8 mouse cellular contexts compared by ENCODE assay signal in genomic region chr12:4592025-4592424, GRCm38 (mm10). TPM values are rescaled to one million over a fixed set of nuclear protein-coding genes. Genes with fewer than 3 reads are reported as not detected.
DNase-seq lines count a peak whose midpoint lies in the region; ATAC-seq and TF ChIP-seq lines count a peak whose summit lies in the region.

No protein-coding gene starts in this region.

- WGBS in lung, embryonic 14.5 days = 50% methylated on average over 6 of the region's 6 CpGs
- 75% methylated on average over 6 of the region's 6 CpGs for WGBS in neural tube, embryonic 12.5 days
- 76% methylated on average over 6 of the region's 6 CpGs for WGBS in cerebellum, adult 2 months

- TF ChIP-seq POLR2A in cerebellum, adult 2 months (IDR thresholded peaks at IDR 0.05; ENCODE audit: borderline replicate concordance, insufficient read depth, low read length) = no peak

- peak; percentile 9 for DNase-seq in lung, embryonic 14.5 days
- DNase-seq in lung, postnatal 10 days = no peak
- no peak for DNase-seq in kidney, postnatal 14 days
- DNase-seq in urinary bladder, postnatal 36 days (ENCODE audit: low spot score in 2 of 2) = no peak
- DNase-seq in cerebellum, adult 2 months = no peak

- no peaks in the 10 kb centered on the region for H3K9me3 ChIP-seq in lung, embryonic 14.5 days (ENCODE audit: low read depth, low read length)
- H3K9me3 ChIP-seq in neural tube, embryonic 12.5 days = no peaks in the 10 kb centered on the region

- H3K27me3 ChIP-seq in lung, embryonic 14.5 days (ENCODE audit: insufficient read depth, low read length) = no peaks in the 10 kb centered on the region
- no peaks in the 10 kb centered on the region for H3K27me3 ChIP-seq in neural tube, embryonic 12.5 days (replicated peaks)
- no peaks in the 10 kb centered on the region for H3K27me3 ChIP-seq in cerebellum, adult 2 months (ENCODE audit: control insufficient read depth, insufficient read depth, low read length)

- H3K4me1 ChIP-seq in lung, embryonic 14.5 days (ENCODE audit: insufficient read depth) = peaks cover 4% of the 10 kb centered on the region
- no peaks in the 10 kb centered on the region for H3K4me1 ChIP-seq in brown adipose tissue, adult 24 weeks (ENCODE audit: control insufficient read depth, insufficient read depth, insufficient read length, low read length)
- H3K4me1 ChIP-seq in neural tube, embryonic 12.5 days = peaks cover 10% of the 10 kb centered on the region
- H3K4me1 ChIP-seq in cerebellum, adult 2 months (ENCODE audit: control insufficient read depth, insufficient read depth, low read length) = no peaks in the 10 kb centered on the region

- H3K9ac ChIP-seq in lung, embryonic 14.5 days = peak overlapping the region; percentile 93
- H3K9ac ChIP-seq in neural tube, embryonic 12.5 days = no peak overlapping the region

- no peak overlapping the region for H3K27ac ChIP-seq in lung, embryonic 14.5 days (ENCODE audit: low read depth)
- peak overlapping the region; percentile 86; the same call in 1 of the 2 replicates for H3K27ac ChIP-seq in brown adipose tissue, adult 24 weeks (replicated peaks; ENCODE audit: low read depth, low read length)
- no peak overlapping the region for H3K27ac ChIP-seq in neural tube, embryonic 12.5 days
- no peak overlapping the region for H3K27ac ChIP-seq in cerebellum, adult 2 months (ENCODE audit: insufficient read depth, low read length)

- H3K36me3 ChIP-seq in lung, embryonic 14.5 days (ENCODE audit: insufficient read depth) = no peaks in the 10 kb centered on the region
- no peaks in the 10 kb centered on the region for H3K36me3 ChIP-seq in neural tube, embryonic 12.5 days

- peak overlapping the region; percentile 78 for H3K4me2 ChIP-seq in lung, embryonic 14.5 days
- H3K4me2 ChIP-seq in neural tube, embryonic 12.5 days (replicated peaks) = peak overlapping the region; percentile 87

- peak; percentile 8; the same call in 1 of the 2 replicates for TF ChIP-seq CTCF in lung, embryonic 14.5 days (IDR thresholded peaks at IDR 0.05; ENCODE audit: low read depth)
- TF ChIP-seq CTCF in cerebellum, adult 2 months (IDR thresholded peaks at IDR 0.05; ENCODE audit: borderline replicate concordance, insufficient read depth, low read depth, low read length) = no peak

- peak overlapping the region; percentile 90 for H3K4me3 ChIP-seq in lung, embryonic 14.5 days (ENCODE audit: low read depth, low read length)
- peak overlapping the region; percentile 100 for H3K4me3 ChIP-seq in brown adipose tissue, adult 24 weeks (ENCODE audit: insufficient read depth, low read depth, low read length)
- no peak overlapping the region for H3K4me3 ChIP-seq in neural tube, embryonic 12.5 days
- H3K4me3 ChIP-seq in cerebellum, adult 2 months (replicated peaks; ENCODE audit: insufficient read depth, low read depth, low read length) = no peak overlapping the region

- ATAC-seq in lung, embryonic 14.5 days (ENCODE audit: insufficient read depth) = no peak
- peak; percentile 5 for ATAC-seq in inflammation-experienced regulatory T-cells, adult 6 months
- ATAC-seq in neural tube, embryonic 12.5 days (ENCODE audit: low FRiP score, low read depth) = no peak

RNA-seq across cellular contexts. Expression of gene Itsn2, which starts 0.4 kb away (rescaled TPM):
- 42.7 and 45.9 TPM in 2 replicates for polyA plus RNA-seq in lung, embryonic 14.5 days (2014; fragmentation: Nextera tagmentation; extraction: Ambion mirVana)
- polyA plus RNA-seq in brown adipose tissue, adult 24 weeks (2012; ENCODE audit: insufficient read depth, insufficient read length, missing spikeins) = 20.5 and 25.3 TPM in 2 replicates
- polyA plus RNA-seq in inflammation-experienced regulatory T-cells, adult 6 months (2017; shearing (Covaris generic)) = 10 to 100 TPM; 49.8 to 65.3 (median 61.3) TPM
- polyA plus RNA-seq in neural tube, embryonic 12.5 days (2016; fragmentation: Nextera tagmentation; extraction: Ambion mirVana) = 17.6 and 22.7 TPM in 2 replicates
- polyA plus RNA-seq in cerebellum, adult 2 months (2012; rRNA removed) = 26.5 and 27.5 TPM in 2 replicates

RNA-seq across cellular contexts. Expression of gene Gm3625, which starts 0.7 kb away (rescaled TPM):
- not detected in 2 replicates for polyA plus RNA-seq in lung, embryonic 14.5 days (2014; fragmentation: Nextera tagmentation; extraction: Ambion mirVana)
- polyA plus RNA-seq in brown adipose tissue, adult 24 weeks (2012; ENCODE audit: insufficient read depth, insufficient read length, missing spikeins) = not detected in 2 replicates
- polyA plus RNA-seq in inflammation-experienced regulatory T-cells, adult 6 months (2017; shearing (Covaris generic)) = not detected
- not detected in 2 replicates for polyA plus RNA-seq in neural tube, embryonic 12.5 days (2016; fragmentation: Nextera tagmentation; extraction: Ambion mirVana)
- polyA plus RNA-seq in cerebellum, adult 2 months (2012; rRNA removed) = not detected in 2 replicates

Comparison
In these comparisons a context has a peak if more than half of its experiments do, and no peak if none do; other contexts are left out.
1. H3K4me3 ChIP-seq: peak in lung, embryonic 14.5 days (single experiment) and brown adipose tissue, adult 24 weeks (single experiment); none in neural tube, embryonic 12.5 days (single experiment) and cerebellum, adult 2 months (single experiment).